Mouse (Mus musculus): ENCODE measurements around the gene Pon3.

GRCm38 (mm10) chr6:5234563-5234962, 21.5 kb downstream of the Pon3 start:
- TF ChIP-seq CTCF (IDR thresholded peaks at IDR 0.05; ENCODE audit: low read depth, low read length) (no peak), EP300 (IDR thresholded peaks at IDR 0.05; ENCODE audit: insufficient read depth, low read depth, low read length) (no peak)
